Mouse (Mus musculus): ENCODE results near the gene Gusb. TPM values are rescaled to one million over a fixed set of nuclear protein-coding genes. Genes with fewer than 3 reads are reported as not detected.
"Not testable (repeated sequence)": the region's sequence is repeated elsewhere in the genome, so short reads cannot be mapped to it uniquely, and the experiment has no call there.

Gusb gene
- polyA plus RNA-seq, 1 experiment from 2014 or later, result 53.9 TPM

- peaks cover 26% of the 10 kb centered on the region for H3K36me3 ChIP-seq
- H3K27me3 ChIP-seq (ENCODE audit: low read depth, poor library complexity, severe bottlenecking), result no peaks in the 10 kb centered on the region
- H3K4me3 ChIP-seq, result no peak overlapping the region
- no peak overlapping the region for H3K27ac ChIP-seq
- DNase-seq (ENCODE audit: low spot score), result no peak
- H3K9me3 ChIP-seq (replicated peaks), result no peaks in the 10 kb centered on the region
- WGBS, result 94% methylated on average over 2 of the region's 2 CpGs
- H3K4me1 ChIP-seq, result peaks cover 8% of the 10 kb centered on the region
These were observed 55.3 kb downstream of the Gusb start for GRCm38 (mm10) chr5:129947528-129948033.

- H3K27me3 ChIP-seq (ENCODE audit: low read depth, poor library complexity, severe bottlenecking), result no peaks in the 10 kb centered on the region
- no peaks in the 10 kb centered on the region for H3K9me3 ChIP-seq (replicated peaks)
- H3K27ac ChIP-seq, result no peak overlapping the region
- H3K36me3 ChIP-seq, result peaks cover 16% of the 10 kb centered on the region
- peaks cover 15% of the 10 kb centered on the region for H3K4me1 ChIP-seq
- 86% methylated on average over 1 of the region's 1 CpGs for WGBS
- H3K4me3 ChIP-seq, result no peak overlapping the region
- DNase-seq (ENCODE audit: low spot score), result no peak
These were observed 59.4 kb downstream of the Gusb start for GRCm38 (mm10) chr5:129943402-129943801.

- WGBS, result under 1% methylated on average over 50 of the region's 82 CpGs
- H3K9me3 ChIP-seq (replicated peaks); H3K27me3 ChIP-seq (ENCODE audit: low read depth, poor library complexity, severe bottlenecking): not testable (repeated sequence)
- H3K4me1 ChIP-seq, result peaks cover 15% of the 10 kb centered on the region
- DNase-seq (ENCODE audit: low spot score), result peak; percentile 70
- peaks cover 15% of the 10 kb centered on the region for H3K36me3 ChIP-seq
- peak overlapping the region; percentile 91 for H3K27ac ChIP-seq
- peak overlapping the region; percentile 94 for H3K4me3 ChIP-seq
These were observed 60.5 kb downstream of the Gusb start for GRCm38 (mm10) chr5:129942073-129942939.

- no peaks in the 10 kb centered on the region for H3K9me3 ChIP-seq (replicated peaks)
- H3K27me3 ChIP-seq (ENCODE audit: low read depth, poor library complexity, severe bottlenecking), result no peaks in the 10 kb centered on the region
- peaks cover 15% of the 10 kb centered on the region for H3K36me3 ChIP-seq
- H3K27ac ChIP-seq, result peak within 1 kb of the TSS; percentile 91
- peak; percentile 99 for DNase-seq (ENCODE audit: low spot score)
- peaks cover 15% of the 10 kb centered on the region for H3K4me1 ChIP-seq
- under 1% methylated on average over 59 of the region's 59 CpGs for WGBS
- peak within 1 kb of the TSS; percentile 94 for H3K4me3 ChIP-seq
These were observed 61.3 kb downstream of the Gusb start, which contains the start of gene Vkorc1l1 for GRCm38 (mm10) chr5:129941495-129942045. Vkorc1l1 (plus strand) TSS chr5:129941970.

GRCm38 (mm10) chr5:129940736-129941494, 61.9 kb downstream of the Gusb start:
- H3K4me3 ChIP-seq, result peak overlapping the region; percentile 94
- WGBS, result 8% methylated on average over 9 of the region's 9 CpGs
- H3K27me3 ChIP-seq (ENCODE audit: low read depth, poor library complexity, severe bottlenecking), result no peaks in the 10 kb centered on the region
- H3K9me3 ChIP-seq (replicated peaks), result no peaks in the 10 kb centered on the region
- no peak for DNase-seq (ENCODE audit: low spot score)
- H3K4me1 ChIP-seq, result peaks cover 15% of the 10 kb centered on the region
- peaks cover 15% of the 10 kb centered on the region for H3K36me3 ChIP-seq
- peak overlapping the region; percentile 91 for H3K27ac ChIP-seq

- 66% methylated on average over 2 of the region's 2 CpGs for WGBS
- Histone ChIP-seq H3K4me1 (peaks cover 15% of the 10 kb centered on the region), H3K27me3 (ENCODE audit: low read depth, poor library complexity, severe bottlenecking) (no peaks in the 10 kb centered on the region), H3K9me3 (replicated peaks) (no peaks in the 10 kb centered on the region), H3K27ac (no peak overlapping the region), H3K36me3 (peaks cover 8% of the 10 kb centered on the region), H3K4me3 (no peak overlapping the region)
- no peak for DNase-seq (ENCODE audit: low spot score)
These were observed 62.6 kb downstream of the Gusb start for GRCm38 (mm10) chr5:129940281-129940680.

Other genes starting within 250 kb of the Gusb start
- 33.8 and 34.0 TPM in 2 replicates for gene Psph, start 215.6 kb downstream of the Gusb start, polyA plus RNA-seq (2016; fragmentation: Nextera tagmentation; extraction: Ambion mirVana)
- gene Sumf2, start 156.1 kb downstream of the Gusb start, polyA plus RNA-seq (2016; fragmentation: Nextera tagmentation; extraction: Ambion mirVana), result 36.8 and 43.5 TPM in 2 replicates
- gene Chchd2, start 115.6 kb downstream of the Gusb start, polyA plus RNA-seq (2016; fragmentation: Nextera tagmentation; extraction: Ambion mirVana), result 1,262 and 1,296 TPM in 2 replicates
- 10.1 and 12.2 TPM in 2 replicates for gene Zbed5, start 107.3 kb downstream of the Gusb start, polyA plus RNA-seq (2016; fragmentation: Nextera tagmentation; extraction: Ambion mirVana)
- gene Phkg1, start 104.5 kb downstream of the Gusb start, polyA plus RNA-seq (2016; fragmentation: Nextera tagmentation; extraction: Ambion mirVana), result 0.20 and 0.31 TPM in 2 replicates
- gene Nupr1l, start 94.5 kb downstream of the Gusb start, polyA plus RNA-seq (2016; fragmentation: Nextera tagmentation; extraction: Ambion mirVana), result 2.7 and 4.5 TPM in 2 replicates
- gene Vkorc1l1, start 61.1 kb downstream of the Gusb start, polyA plus RNA-seq (2016; fragmentation: Nextera tagmentation; extraction: Ambion mirVana), result 34.4 and 36.7 TPM in 2 replicates
- gene Asl, start 26.2 kb upstream of the Gusb start, polyA plus RNA-seq (2016; fragmentation: Nextera tagmentation; extraction: Ambion mirVana), result 26.1 and 27.5 TPM in 2 replicates
- 57.2 and 61.0 TPM in 2 replicates for gene Crcp, start 26.2 kb upstream of the Gusb start, polyA plus RNA-seq (2016; fragmentation: Nextera tagmentation; extraction: Ambion mirVana)
- 65.4 and 65.6 TPM in 2 replicates for gene Tpst1, start 70.3 kb upstream of the Gusb start, polyA plus RNA-seq (2016; fragmentation: Nextera tagmentation; extraction: Ambion mirVana)
- 3.4 and 4.7 TPM in 2 replicates for gene Kctd7, start 141.8 kb upstream of the Gusb start, polyA plus RNA-seq (2016; fragmentation: Nextera tagmentation; extraction: Ambion mirVana)
- 21.7 and 22.1 TPM in 2 replicates for gene Rabgef1, start 168.7 kb upstream of the Gusb start, polyA plus RNA-seq (2016; fragmentation: Nextera tagmentation; extraction: Ambion mirVana)
- 40.2 and 40.5 TPM in 2 replicates for gene Tmem248, start 214.0 kb upstream of the Gusb start, polyA plus RNA-seq (2016; fragmentation: Nextera tagmentation; extraction: Ambion mirVana)